Mouse (Mus musculus): ENCODE data around the gene Tbx3. TPM values are rescaled to one million over a fixed set of nuclear protein-coding genes. Genes with fewer than 3 reads are reported as not detected.

Gene Tbx3
- polyA plus RNA-seq, 1 experiment from 2014 or later = 10.5 TPM

- DNase-seq (ENCODE audit: low spot score) = no peak
- Histone ChIP-seq H3K9ac (ENCODE audit: low read length) (no peak overlapping the region), H3K27ac (ENCODE audit: low read depth, low read length) (no peak overlapping the region)
These were observed 4.7 kb upstream of the Tbx3 start for GRCm38 (mm10) chr5:119665739-119666138.

GRCm38 (mm10) chr5:119667356-119667940, 3.0 kb upstream of the Tbx3 start:
- Histone ChIP-seq H3K9ac (ENCODE audit: low read length) (no peak overlapping the region), H3K4me2 (ENCODE audit: low read depth) (no peak overlapping the region), H3K4me1 (ENCODE audit: control insufficient read depth, insufficient read depth, low read length) (peaks cover 13% of the 10 kb centered on the region), H3K4me3 (ENCODE audit: low read depth, low read length) (no peak overlapping the region), H3K27ac (ENCODE audit: low read depth, low read length) (no peak overlapping the region), H3K36me3 (ENCODE audit: control insufficient read depth, insufficient read depth, low read length) (no peaks in the 10 kb centered on the region), H3K9me3 (ENCODE audit: control insufficient read depth, low read length) (no peaks in the 10 kb centered on the region), H3K27me3 (ENCODE audit: control insufficient read depth, insufficient read depth, low read length) (peaks cover 99% of the 10 kb centered on the region)
- DNase-seq (ENCODE audit: low spot score) = no peak
- no peak for ATAC-seq (ENCODE audit: insufficient read depth, low FRiP score, low TSS enrichment)
- 3% methylated on average over 13 of the region's 13 CpGs for WGBS

More at GRCm38 (mm10) chr5:119665739-119666138, 4.7 kb upstream of the Tbx3 start:
- Histone ChIP-seq H3K36me3 (ENCODE audit: control insufficient read depth, insufficient read depth, low read length) (no peaks in the 10 kb centered on the region), H3K4me3 (ENCODE audit: low read depth, low read length) (no peak overlapping the region), H3K4me1 (ENCODE audit: control insufficient read depth, insufficient read depth, low read length) (peaks cover 11% of the 10 kb centered on the region), H3K9me3 (ENCODE audit: control insufficient read depth, low read length) (no peaks in the 10 kb centered on the region), H3K27me3 (ENCODE audit: control insufficient read depth, insufficient read depth, low read length) (peaks cover 98% of the 10 kb centered on the region), H3K4me2 (ENCODE audit: low read depth) (no peak overlapping the region)
- WGBS = 2% methylated on average over 6 of the region's 6 CpGs
- no peak for ATAC-seq (ENCODE audit: insufficient read depth, low FRiP score, low TSS enrichment)

- Histone ChIP-seq H3K9ac (ENCODE audit: low read length) (no peak overlapping the region), H3K4me1 (ENCODE audit: control insufficient read depth, insufficient read depth, low read length) (peaks cover 13% of the 10 kb centered on the region), H3K36me3 (ENCODE audit: control insufficient read depth, insufficient read depth, low read length) (no peaks in the 10 kb centered on the region), H3K27ac (ENCODE audit: low read depth, low read length) (no peak overlapping the region), H3K27me3 (ENCODE audit: control insufficient read depth, insufficient read depth, low read length) (peaks cover 99% of the 10 kb centered on the region), H3K4me3 (ENCODE audit: low read depth, low read length) (no peak overlapping the region), H3K4me2 (ENCODE audit: low read depth) (no peak overlapping the region), H3K9me3 (ENCODE audit: control insufficient read depth, low read length) (no peaks in the 10 kb centered on the region)
- 1% methylated on average over 34 of the region's 34 CpGs for WGBS
- ATAC-seq (ENCODE audit: insufficient read depth, low FRiP score, low TSS enrichment) (no peak), DNase-seq (ENCODE audit: low spot score) (peak; percentile 29)
These were observed 2.1 kb upstream of the Tbx3 start for GRCm38 (mm10) chr5:119668191-119668912.

- H3K27ac ChIP-seq (ENCODE audit: low read depth, low read length) = no peak overlapping the region
- no peak overlapping the region for H3K4me2 ChIP-seq (ENCODE audit: low read depth)
- peaks cover 98% of the 10 kb centered on the region for H3K27me3 ChIP-seq (ENCODE audit: control insufficient read depth, insufficient read depth, low read length)
- no peaks in the 10 kb centered on the region for H3K36me3 ChIP-seq (ENCODE audit: control insufficient read depth, insufficient read depth, low read length)
- DNase-seq (ENCODE audit: low spot score) = peak; percentile 36
- H3K4me1 ChIP-seq (ENCODE audit: control insufficient read depth, insufficient read depth, low read length) = peaks cover 13% of the 10 kb centered on the region
- no peak overlapping the region for H3K9ac ChIP-seq (ENCODE audit: low read length)
- H3K4me3 ChIP-seq (ENCODE audit: low read depth, low read length) = no peak overlapping the region
- 2% methylated on average over 16 of the region's 18 CpGs for WGBS
- ATAC-seq (ENCODE audit: insufficient read depth, low FRiP score, low TSS enrichment) = no peak
- no peaks in the 10 kb centered on the region for H3K9me3 ChIP-seq (ENCODE audit: control insufficient read depth, low read length)
These were observed 1.5 kb upstream of the Tbx3 start for GRCm38 (mm10) chr5:119668913-119669411.

- Histone ChIP-seq H3K4me3 (ENCODE audit: low read depth, low read length) (peak overlapping the region; percentile 28), H3K27ac (ENCODE audit: low read depth, low read length) (peak overlapping the region; percentile 35; the same call in 1 of the 2 replicates), H3K4me2 (ENCODE audit: low read depth) (peak overlapping the region; percentile 55), H3K4me1 (ENCODE audit: control insufficient read depth, insufficient read depth, low read length) (peaks cover 13% of the 10 kb centered on the region), H3K27me3 (ENCODE audit: control insufficient read depth, insufficient read depth, low read length) (peaks cover 98% of the 10 kb centered on the region), H3K9ac (ENCODE audit: low read length) (peak overlapping the region; percentile 37), H3K36me3 (ENCODE audit: control insufficient read depth, insufficient read depth, low read length) (no peaks in the 10 kb centered on the region), H3K9me3 (ENCODE audit: control insufficient read depth, low read length) (no peaks in the 10 kb centered on the region)
- no peak; the same call in 1 of the 2 replicates for ATAC-seq (ENCODE audit: insufficient read depth, low FRiP score, low TSS enrichment)
- WGBS = under 1% methylated on average over 56 of the region's 61 CpGs
- DNase-seq (ENCODE audit: low spot score) = peak; percentile 43
These were observed 516 bp upstream of the Tbx3 start for GRCm38 (mm10) chr5:119669741-119670565.

GRCm38 (mm10) chr5:119671124-119671801, 794 bp downstream of the Tbx3 start:
- Histone ChIP-seq H3K4me3 (ENCODE audit: low read depth, low read length) (peak overlapping the region; percentile 28), H3K4me1 (ENCODE audit: control insufficient read depth, insufficient read depth, low read length) (peaks cover 13% of the 10 kb centered on the region), H3K27ac (ENCODE audit: low read depth, low read length) (0 out of 2 replicates have a peak overlapping the region, but pooled peaks have one; percentile 42), H3K9me3 (ENCODE audit: control insufficient read depth, low read length) (no peaks in the 10 kb centered on the region), H3K9ac (ENCODE audit: low read length) (peak overlapping the region; percentile 51), H3K36me3 (ENCODE audit: control insufficient read depth, insufficient read depth, low read length) (no peaks in the 10 kb centered on the region), H3K27me3 (ENCODE audit: control insufficient read depth, insufficient read depth, low read length) (peaks cover 98% of the 10 kb centered on the region), H3K4me2 (ENCODE audit: low read depth) (peak overlapping the region; percentile 55)
- ATAC-seq (ENCODE audit: insufficient read depth, low FRiP score, low TSS enrichment) (no peak), DNase-seq (ENCODE audit: low spot score) (peak; percentile 52)
- under 1% methylated on average over 40 of the region's 40 CpGs for WGBS

GRCm38 (mm10) chr5:119671965-119672347, 1.5 kb downstream of the Tbx3 start:
- WGBS = under 1% methylated on average over 23 of the region's 23 CpGs
- H3K27me3 ChIP-seq (ENCODE audit: control insufficient read depth, insufficient read depth, low read length) = peaks cover 97% of the 10 kb centered on the region
- peak overlapping the region; percentile 49 for H3K9ac ChIP-seq (ENCODE audit: low read length)
- peak overlapping the region; percentile 55 for H3K4me2 ChIP-seq (ENCODE audit: low read depth)
- H3K9me3 ChIP-seq (ENCODE audit: control insufficient read depth, low read length) = no peaks in the 10 kb centered on the region
- no peaks in the 10 kb centered on the region for H3K36me3 ChIP-seq (ENCODE audit: control insufficient read depth, insufficient read depth, low read length)
- peaks cover 13% of the 10 kb centered on the region for H3K4me1 ChIP-seq (ENCODE audit: control insufficient read depth, insufficient read depth, low read length)
- DNase-seq (ENCODE audit: low spot score) (peak; percentile 60), ATAC-seq (ENCODE audit: insufficient read depth, low FRiP score, low TSS enrichment) (no peak)
- H3K4me3 ChIP-seq (ENCODE audit: low read depth, low read length) = peak overlapping the region; percentile 28
- H3K27ac ChIP-seq (ENCODE audit: low read depth, low read length) = no peak overlapping the region

- Histone ChIP-seq H3K27me3 (ENCODE audit: control insufficient read depth, insufficient read depth, low read length) (peaks cover 97% of the 10 kb centered on the region), H3K4me3 (ENCODE audit: low read depth, low read length) (peak overlapping the region; percentile 28), H3K4me1 (ENCODE audit: control insufficient read depth, insufficient read depth, low read length) (peaks cover 13% of the 10 kb centered on the region), H3K27ac (ENCODE audit: low read depth, low read length) (no peak overlapping the region), H3K9ac (ENCODE audit: low read length) (peak overlapping the region; percentile 49), H3K4me2 (ENCODE audit: low read depth) (peak overlapping the region; percentile 55), H3K9me3 (ENCODE audit: control insufficient read depth, low read length) (no peaks in the 10 kb centered on the region), H3K36me3 (ENCODE audit: control insufficient read depth, insufficient read depth, low read length) (no peaks in the 10 kb centered on the region)
- 1% methylated on average over 19 of the region's 19 CpGs for WGBS
- ATAC-seq (ENCODE audit: insufficient read depth, low FRiP score, low TSS enrichment) = no peak
- peak; percentile 38 for DNase-seq (ENCODE audit: low spot score)
These were observed 2.0 kb downstream of the Tbx3 start for GRCm38 (mm10) chr5:119672348-119672983.

All from neural tube, embryonic 11.5 days (tissue).